Mouse (Mus musculus) kidney, postnatal 0 days (tissue): Measurements from ENCODE around the gene Hpn. TPM values are rescaled to one million over a fixed set of nuclear protein-coding genes. Genes with fewer than 3 reads are reported as not detected.

Source experiments
- ATAC-seq: fragments of 200-750 bp; cut with Nextera tagmentation; replicated peaks from 2 replicates; pipeline ENCODE4 v1.8.0; 2017; ENCODE audit warnings: low read depth, moderate number of reproducible peaks, moderate TSS enrichment, moderate library complexity; ENCODE audit not compliant: low FRiP score
- DNase-seq: peaks from one replicate; pipeline ENCODE4 v3.0.0-alpha.2; 2016; ENCODE audit warnings: low spot score
- H3K27ac ChIP-seq: fragments of 300-500 bp; sonication (generic); 2 replicates; pipeline ENCODE4 v1.5.1; 2014; ENCODE audit warnings: mild to moderate bottlenecking
- H3K27me3 ChIP-seq: fragments of 300-500 bp; sonication (generic); 2 replicates; pipeline ENCODE4 v1.6.1; 2014; ENCODE audit warnings: low read length, mixed read lengths; ENCODE audit not compliant: insufficient read depth
- H3K36me3 ChIP-seq: fragments of 300-500 bp; sonication (generic); 2 replicates; pipeline ENCODE4 v1.6.1; 2014; ENCODE audit warnings: low read length, mixed read lengths; ENCODE audit not compliant: insufficient read depth
- H3K4me1 ChIP-seq: fragments of 300-500 bp; sonication (generic); replicated peaks from 2 replicates; pipeline ENCODE4 v1.6.1; 2014; ENCODE audit warnings: antibody characterized with exemption, low read length, mixed read lengths; ENCODE audit not compliant: insufficient read depth
- H3K4me2 ChIP-seq: fragments of 300-500 bp; sonication (generic); 2 replicates; pipeline ENCODE4 v1.6.1; 2014; ENCODE audit warnings: mild to moderate bottlenecking, low read length, moderate library complexity, mixed read lengths
- H3K4me3 ChIP-seq: fragments of 300-500 bp; sonication (generic); replicated peaks from 2 replicates; pipeline ENCODE4 v1.5.1; 2014; ENCODE audit warnings: low read depth, low read length
- H3K9ac ChIP-seq: fragments of 300-500 bp; sonication (generic); 2 replicates; pipeline ENCODE4 v1.6.1; 2014; ENCODE audit warnings: low read depth, low read length
- H3K9me3 ChIP-seq: fragments of 300-500 bp; sonication (generic); replicated peaks from 2 replicates; pipeline ENCODE4 v1.6.1; 2016; ENCODE audit warnings: low read length, inconsistent platforms, mixed read lengths
- CTCF ChIP-seq: IDR thresholded peaks from 2 replicates; pipeline ENCODE4 v1.5.1; 2016; ENCODE audit warnings: antibody characterized with exemption, low read depth, mild to moderate bottlenecking, moderate library complexity
- WGBS: fragments of 180-500 bp; shearing (Covaris S2); extraction: QIAGEN DNeasy Blood & Tissue Kit; methylation state at CpG from one replicate; pipeline ENCODE4 v1.1.7; 2014; 5-methylcytosine and 5-hydroxymethylcytosine counted together
- polyA plus RNA-seq: library from polyadenylated mRNA; unstranded; fragments of >200 nt; fragmentation: Nextera tagmentation; extraction: Ambion mirVana; gene quantifications from 2 replicates; pipeline ENCODE4 v1.2.1, GENCODE M21; 2015

Hpn gene
- polyA plus RNA-seq, 1 experiment from 2014 or later, result 110 TPM

GRCm38 (mm10) chr7:31049135-31049845, 65.8 kb downstream of the Hpn start:
- TF ChIP-seq CTCF, result no peak
- Histone ChIP-seq H3K4me2 (0 out of 2 replicates have a peak overlapping the region, but pooled peaks have one; percentile 25), H3K27ac (no peak overlapping the region), H3K4me1 (peaks cover 19% of the 10 kb centered on the region), H3K4me3 (no peak overlapping the region), H3K9me3 (no peaks in the 10 kb centered on the region), H3K9ac (no peak overlapping the region), H3K36me3 (no peaks in the 10 kb centered on the region), H3K27me3 (peaks cover 39% of the 10 kb centered on the region)
- peak; percentile 27 for DNase-seq
- 20% methylated on average over 5 of the region's 5 CpGs for WGBS
- ATAC-seq, result no peak

Other genes with a start within 250 kb of the Hpn start
- 0.20 and 0.45 TPM in 2 replicates for gene Cd22, start 234.9 kb downstream of the Hpn start, polyA plus RNA-seq
- 0.79 and 0.91 TPM in 2 replicates for gene Mag, start 200.4 kb downstream of the Hpn start, polyA plus RNA-seq
- gene Hamp2, start 190.6 kb downstream of the Hpn start, polyA plus RNA-seq, result not detected in 2 replicates
- gene Hamp, start 171.3 kb downstream of the Hpn start, polyA plus RNA-seq, result not detected in 2 replicates
- gene Usf2, start 158.5 kb downstream of the Hpn start, polyA plus RNA-seq, result 21.9 and 22.3 TPM in 2 replicates
- gene Lsr, start 141.8 kb downstream of the Hpn start, polyA plus RNA-seq, result 58.4 and 60.6 TPM in 2 replicates
- gene Fam187b, start 141.5 kb downstream of the Hpn start, polyA plus RNA-seq, result 8.9 and 9.2 TPM in 2 replicates
- 31.5 and 35.9 TPM in 2 replicates for gene Fxyd5, start 72.8 kb downstream of the Hpn start, polyA plus RNA-seq
- gene Fxyd7, start 63.8 kb downstream of the Hpn start, polyA plus RNA-seq, result 6.1 and 8.5 TPM in 2 replicates
- gene Fxyd1, start 58.1 kb downstream of the Hpn start, polyA plus RNA-seq, result 62.0 and 76.3 TPM in 2 replicates
- 0.24 and 0.34 TPM in 2 replicates for gene Lgi4, start 55.9 kb downstream of the Hpn start, polyA plus RNA-seq
- gene Fxyd3, start 38.6 kb downstream of the Hpn start, polyA plus RNA-seq, result 16.9 and 22.5 TPM in 2 replicates
- 2.2 and 2.8 TPM in 2 replicates for gene Scn1b, start 11.7 kb upstream of the Hpn start, polyA plus RNA-seq
- 36.2 and 36.3 TPM in 2 replicates for gene Gramd1a, start 40.6 kb upstream of the Hpn start, polyA plus RNA-seq
- gene Scgb2b2, start 175.2 kb upstream of the Hpn start, polyA plus RNA-seq, result not detected in 2 replicates
- gene Scgb1b2, start 176.5 kb upstream of the Hpn start, polyA plus RNA-seq, result not detected in 2 replicates
- not detected in 2 replicates for gene Scgb2b3, start 246.8 kb upstream of the Hpn start, polyA plus RNA-seq